Mouse (Mus musculus): ENCODE measurements around the gene Fbxl15. TPM values are rescaled to one million over a fixed set of nuclear protein-coding genes. Genes with fewer than 3 reads are reported as not detected.

Fbxl15 gene
- total RNA-seq (2015; ENCODE audit: low replicate concordance) (not detected in 2 replicates), total RNA-seq (2017; ENCODE audit: low replicate concordance) (not detected in 2 replicates)

GRCm38 (mm10) chr19:46328081-46329030 is at the start of gene Fbxl15:
Gene Fbxl15 (plus strand): TSS chr19:46328184.
- ATAC-seq (replicated peaks; ENCODE audit: low FRiP score, poor library complexity, severe bottlenecking) = peak; percentile 86

- no peak for ATAC-seq (replicated peaks; ENCODE audit: low FRiP score, poor library complexity, severe bottlenecking)
These were observed 45.7 kb upstream of the Fbxl15 start for GRCm38 (mm10) chr19:46282081-46282849.

GRCm38 (mm10) chr19:46284686-46285085 is 43.3 kb upstream of the Fbxl15 start:
- ATAC-seq (replicated peaks; ENCODE audit: low FRiP score, poor library complexity, severe bottlenecking) = no peak

GRCm38 (mm10) chr19:46285631-46286030 is 42.4 kb upstream of the Fbxl15 start:
- no peak for ATAC-seq (replicated peaks; ENCODE audit: low FRiP score, poor library complexity, severe bottlenecking)

GRCm38 (mm10) chr19:46286047-46286446 is 41.9 kb upstream of the Fbxl15 start:
- ATAC-seq (replicated peaks; ENCODE audit: low FRiP score, poor library complexity, severe bottlenecking) = no peak

- ATAC-seq (replicated peaks; ENCODE audit: low FRiP score, poor library complexity, severe bottlenecking) = no peak
These were observed 41.1 kb upstream of the Fbxl15 start for GRCm38 (mm10) chr19:46286926-46287325.

- ATAC-seq (replicated peaks; ENCODE audit: low FRiP score, poor library complexity, severe bottlenecking) = no peak
These were observed 40.4 kb upstream of the Fbxl15 start for GRCm38 (mm10) chr19:46287566-46287965.

GRCm38 (mm10) chr19:46290535-46291105 is 37.4 kb upstream of the Fbxl15 start:
- no peak for ATAC-seq (replicated peaks; ENCODE audit: low FRiP score, poor library complexity, severe bottlenecking)

- ATAC-seq (replicated peaks; ENCODE audit: low FRiP score, poor library complexity, severe bottlenecking) = no peak
These were observed 31.0 kb upstream of the Fbxl15 start for GRCm38 (mm10) chr19:46296938-46297337.

- no peak for ATAC-seq (replicated peaks; ENCODE audit: low FRiP score, poor library complexity, severe bottlenecking)
These were observed 27.5 kb upstream of the Fbxl15 start for GRCm38 (mm10) chr19:46300294-46301045.

GRCm38 (mm10) chr19:46302551-46302950 is 25.4 kb upstream of the Fbxl15 start:
- ATAC-seq (replicated peaks; ENCODE audit: low FRiP score, poor library complexity, severe bottlenecking) = no peak

GRCm38 (mm10) chr19:46303251-46304215 is 24.5 kb upstream of the Fbxl15 start:
- no peak for ATAC-seq (replicated peaks; ENCODE audit: low FRiP score, poor library complexity, severe bottlenecking)

GRCm38 (mm10) chr19:46304216-46304841 is 23.7 kb upstream of the Fbxl15 start, which contains the start of gene Nfkb2:
Gene Nfkb2 (plus strand): TSS chr19:46304320.
- peak; percentile 73 for ATAC-seq (replicated peaks; ENCODE audit: low FRiP score, poor library complexity, severe bottlenecking)

GRCm38 (mm10) chr19:46304908-46305333 is 23.1 kb upstream of the Fbxl15 start:
- ATAC-seq (replicated peaks; ENCODE audit: low FRiP score, poor library complexity, severe bottlenecking) = peak; percentile 16

- peak; percentile 68 for ATAC-seq (replicated peaks; ENCODE audit: low FRiP score, poor library complexity, severe bottlenecking)
These were observed 22.3 kb upstream of the Fbxl15 start for GRCm38 (mm10) chr19:46305432-46306267.

- no peak for ATAC-seq (replicated peaks; ENCODE audit: low FRiP score, poor library complexity, severe bottlenecking)
These were observed 21.7 kb upstream of the Fbxl15 start for GRCm38 (mm10) chr19:46306268-46306610.

- no peak for ATAC-seq (replicated peaks; ENCODE audit: low FRiP score, poor library complexity, severe bottlenecking)
These were observed 21.2 kb upstream of the Fbxl15 start for GRCm38 (mm10) chr19:46306751-46307289.

Data from erythroblast, adult 5-6 weeks (primary cell).